Mouse (Mus musculus) central nervous system, embryonic 18 days (tissue): ENCODE results near the gene Gart. TPM values are rescaled to one million over a fixed set of nuclear protein-coding genes. Genes with fewer than 3 reads are reported as not detected.

Experiments
- polyA plus RNA-seq: library from polyadenylated mRNA; depleted of rRNA; stranded (reverse); fragments of >200 nt; gene quantifications from 2 replicates; pipeline ENCODE4 v1.2.3, GENCODE M21; 2012; rRNA removed

The Gart gene
- polyA plus RNA-seq = 36.6 and 39.0 TPM in 2 replicates

GRCm38 (mm10) chr16:91646681-91647419 is at the start of gene Gart:
Gene Gart, minus strand, starts transcription at chr16:91646952.

GRCm38 (mm10) chr16:91688619-91689334 is 42.0 kb upstream of the Gart start, which contains the start of gene Donson:
Gene Donson, minus strand, starts transcription at chr16:91688770.

GRCm38 (mm10) chr16:91647461-91648219 is 888 bp upstream of the Gart start, which contains the start of gene Son:
Gene Son, plus strand, starts transcription at chr16:91647506.

GRCm38 (mm10) chr16:91618511-91619501 is 27.9 kb downstream of the Gart start, which contains the start of gene Dnajc28:
Gene Dnajc28, minus strand, starts transcription at chr16:91619026.

GRCm38 (mm10) chr16:91597672-91598010 is 49.1 kb downstream of the Gart start, which contains the start of gene Tmem50b:
Gene Tmem50b, minus strand, starts transcription at chr16:91597800.

Other genes starting within 250 kb of the Gart start
- gene Il10rb, start 240.8 kb downstream of the Gart start, polyA plus RNA-seq = 8.1 and 8.6 TPM in 2 replicates
- 48.8 and 49.5 TPM in 2 replicates for gene Ifnar1, start 161.7 kb downstream of the Gart start, polyA plus RNA-seq
- gene Ifngr2, start 99.9 kb downstream of the Gart start, polyA plus RNA-seq = 53.2 and 60.4 TPM in 2 replicates
- 73.0 and 77.9 TPM in 2 replicates for gene Tmem50b, start 49.2 kb downstream of the Gart start, polyA plus RNA-seq
- 3.1 and 3.2 TPM in 2 replicates for gene Dnajc28, start 27.9 kb downstream of the Gart start, polyA plus RNA-seq
- 316 and 343 TPM in 2 replicates for gene Son, start 554 bp upstream of the Gart start, polyA plus RNA-seq
- gene Donson, start 41.8 kb upstream of the Gart start, polyA plus RNA-seq = 50.7 and 57.3 TPM in 2 replicates
- 99.4 and 103 TPM in 2 replicates for gene Cryzl1, start 82.0 kb upstream of the Gart start, polyA plus RNA-seq
- 59.4 and 64.2 TPM in 2 replicates for gene Itsn1, start 82.3 kb upstream of the Gart start, polyA plus RNA-seq